Mouse (Mus musculus) lung, embryonic 16.5 days (tissue): ENCODE data around the gene Tmem53. TPM values are rescaled to one million over a fixed set of nuclear protein-coding genes. Genes with fewer than 3 reads are reported as not detected.

ENCODE experiments used
- ATAC-seq: fragments of 200-750 bp; cut with Nextera tagmentation; 2 replicates; pipeline ENCODE4 v1.8.0; 2017; ENCODE audit warnings: low read depth, mild to moderate bottlenecking, moderate library complexity
- H3K27ac ChIP-seq: fragments of 300-500 bp; sonication (generic); 2 replicates; pipeline ENCODE4 v1.5.1; 2014; ENCODE audit warnings: mild to moderate bottlenecking, control low read depth, low read length
- H3K27me3 ChIP-seq: fragments of 300-500 bp; sonication (generic); 2 replicates; pipeline ENCODE4 v1.6.1; 2014; ENCODE audit warnings: low read depth, low read length, mixed read lengths; ENCODE audit not compliant: control insufficient read depth, insufficient read depth
- H3K36me3 ChIP-seq: fragments of 300-500 bp; sonication (generic); 2 replicates; pipeline ENCODE4 v1.6.1; 2014; ENCODE audit warnings: low read length; ENCODE audit not compliant: control insufficient read depth, insufficient read depth
- H3K4me1 ChIP-seq: fragments of 300-500 bp; sonication (generic); replicated peaks from 2 replicates; pipeline ENCODE4 v1.6.1; 2014; ENCODE audit warnings: low read length, mixed read lengths; ENCODE audit not compliant: control insufficient read depth, insufficient read depth
- H3K4me2 ChIP-seq: fragments of 300-500 bp; sonication (generic); 2 replicates; pipeline ENCODE4 v1.6.1; 2014; ENCODE audit warnings: low read depth, low read length, control low read depth
- H3K4me3 ChIP-seq: fragments of 300-500 bp; sonication (generic); 2 replicates; pipeline ENCODE4 v1.5.1; 2014; ENCODE audit warnings: mild to moderate bottlenecking, low read length, control low read depth
- H3K9ac ChIP-seq: fragments of 300-500 bp; sonication (generic); 2 replicates; pipeline ENCODE4 v1.6.1; 2014; ENCODE audit warnings: low read length, control low read depth
- H3K9me3 ChIP-seq: fragments of 300-500 bp; sonication (generic); 2 replicates; pipeline ENCODE4 v1.6.1; 2016; ENCODE audit warnings: low read length; ENCODE audit not compliant: control insufficient read depth
- WGBS: fragments of 180-500 bp; shearing (Covaris S2); extraction: QIAGEN DNeasy Blood & Tissue Kit; methylation state at CpG from one replicate; pipeline ENCODE4 v1.1.7; 2014; 5-methylcytosine and 5-hydroxymethylcytosine counted together
- polyA plus RNA-seq: library from polyadenylated mRNA; unstranded; fragments of >200 nt; fragmentation: Nextera tagmentation; extraction: Ambion mirVana; gene quantifications from 2 replicates; pipeline ENCODE4 v1.2.1, GENCODE M21; 2015

The Tmem53 gene
- polyA plus RNA-seq, 1 experiment from 2014 or later = 19.9 TPM

DNA sequence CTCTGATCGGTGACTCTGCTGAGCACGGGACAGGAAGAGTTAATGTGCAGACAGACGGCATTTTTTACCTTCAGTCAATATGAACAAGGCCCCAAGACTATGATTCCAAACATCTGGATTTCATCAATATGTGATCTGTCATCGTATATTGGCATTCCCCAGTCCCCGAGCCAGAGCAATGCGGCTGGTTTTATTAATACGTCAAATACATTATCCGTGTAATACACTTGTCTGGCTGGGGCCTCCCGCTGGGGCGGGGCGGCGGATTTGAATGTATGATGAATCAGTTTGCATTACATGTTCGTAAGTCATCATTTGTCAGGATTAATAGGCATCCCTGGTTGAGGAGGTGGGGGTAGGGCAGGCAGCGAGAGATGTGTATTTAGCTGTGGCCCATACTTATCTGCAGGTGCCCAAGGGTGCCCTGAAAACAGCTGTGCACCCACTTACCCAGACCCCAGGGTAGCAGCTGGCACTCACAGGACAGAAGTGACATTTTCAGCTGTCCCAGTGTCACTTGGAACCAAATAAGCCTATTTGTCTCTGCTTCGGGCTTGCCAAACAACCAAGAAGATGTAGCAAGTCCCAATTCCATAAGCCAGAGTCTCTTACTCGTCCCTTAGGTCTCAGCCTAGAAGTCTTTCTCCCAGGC is 63.2 kb downstream of the Tmem53 start:
- Histone ChIP-seq H3K4me2 (no peak overlapping the region), H3K9ac (no peak overlapping the region), H3K9me3 (no peaks in the 10 kb centered on the region), H3K36me3 (no peaks in the 10 kb centered on the region), H3K4me1 (peaks cover 3% of the 10 kb centered on the region; the same call in 1 of the 2 replicates), H3K4me3 (no peak overlapping the region), H3K27ac (no peak overlapping the region), H3K27me3 (peaks cover 37% of the 10 kb centered on the region)
- WGBS = 57% methylated on average over 16 of the region's 16 CpGs
- no peak for ATAC-seq

DNA sequence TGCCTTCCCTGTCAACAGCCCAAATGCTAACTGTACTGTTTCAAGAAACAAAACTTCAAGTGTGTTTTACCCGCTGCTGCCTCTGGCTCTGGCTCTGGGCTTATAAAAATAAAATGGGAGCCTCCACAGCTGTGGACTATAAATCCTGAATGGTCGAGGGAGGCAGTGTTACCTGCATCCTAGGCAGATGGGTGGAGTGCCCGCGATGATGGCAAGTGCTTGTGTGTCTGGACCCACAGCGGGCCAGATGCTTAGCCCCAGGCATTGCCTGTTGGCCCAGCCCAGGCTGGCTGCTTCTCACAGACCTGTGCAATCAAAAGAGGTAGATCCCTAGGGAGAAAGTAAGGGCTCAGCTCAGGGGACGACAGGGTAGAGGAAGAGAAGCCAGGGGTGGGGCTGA is 65.0 kb downstream of the Tmem53 start:
- Histone ChIP-seq H3K27me3 (peaks cover 37% of the 10 kb centered on the region), H3K9me3 (no peaks in the 10 kb centered on the region), H3K4me1 (peaks cover 3% of the 10 kb centered on the region; the same call in 1 of the 2 replicates), H3K9ac (no peak overlapping the region), H3K4me2 (no peak overlapping the region), H3K36me3 (no peaks in the 10 kb centered on the region), H3K4me3 (no peak overlapping the region), H3K27ac (no peak overlapping the region)
- 49% methylated on average over 6 of the region's 6 CpGs for WGBS
- ATAC-seq = no peak

DNA sequence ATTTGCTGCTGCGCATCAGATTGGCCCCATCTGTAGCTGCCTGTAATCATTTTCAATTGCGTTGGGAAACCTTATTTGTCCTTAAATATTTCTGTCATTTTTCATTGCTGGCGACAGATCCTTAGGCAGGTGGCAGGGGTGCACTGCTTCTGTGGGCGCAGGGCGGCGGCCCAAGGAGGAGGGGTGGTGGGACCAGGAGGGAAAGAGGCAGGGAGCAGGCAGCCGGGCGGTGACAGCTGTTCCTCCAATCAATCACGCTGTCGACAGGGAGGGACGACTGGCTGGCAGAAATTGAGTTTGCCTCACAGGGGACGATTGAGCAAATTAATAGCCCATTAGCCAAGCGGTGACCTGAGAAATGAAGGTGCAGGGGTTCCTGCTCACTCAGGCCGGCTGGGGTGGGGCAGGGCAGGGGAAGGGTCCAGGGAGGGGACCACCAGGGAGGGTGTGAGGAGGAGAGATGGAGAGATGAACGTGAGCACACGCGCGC is 66.0 kb downstream of the Tmem53 start:
- Histone ChIP-seq H3K27ac (no peak overlapping the region), H3K4me3 (no peak overlapping the region), H3K36me3 (no peaks in the 10 kb centered on the region), H3K27me3 (peaks cover 35% of the 10 kb centered on the region), H3K4me1 (peaks cover 1% of the 10 kb centered on the region; the same call in 1 of the 2 replicates), H3K9ac (no peak overlapping the region), H3K4me2 (no peak overlapping the region), H3K9me3 (no peaks in the 10 kb centered on the region)
- no peak for ATAC-seq
- 5% methylated on average over 18 of the region's 18 CpGs for WGBS

Other genes starting within 250 kb of the Tmem53 start
- 27.8 and 29.7 TPM in 2 replicates for gene Eif2b3, start 232.5 kb upstream of the Tmem53 start, polyA plus RNA-seq
- gene Ptch2, start 155.9 kb upstream of the Tmem53 start, polyA plus RNA-seq = 5.3 and 5.7 TPM in 2 replicates
- 4.5 and 4.9 TPM in 2 replicates for gene Btbd19, start 126.2 kb upstream of the Tmem53 start, polyA plus RNA-seq
- gene Tctex1d4, start 125.2 kb upstream of the Tmem53 start, polyA plus RNA-seq = 3.6 and 5.1 TPM in 2 replicates
- gene Plk3, start 118.0 kb upstream of the Tmem53 start, polyA plus RNA-seq = 3.0 and 3.2 TPM in 2 replicates
- 858 and 904 TPM in 2 replicates for gene Rps8, start 95.7 kb upstream of the Tmem53 start, polyA plus RNA-seq
- gene Kif2c, start 69.3 kb upstream of the Tmem53 start, polyA plus RNA-seq = 70.7 and 77.6 TPM in 2 replicates
- gene Armh1, start 174 bp downstream of the Tmem53 start, polyA plus RNA-seq = 2.0 and 3.6 TPM in 2 replicates
- 60.6 and 61.5 TPM in 2 replicates for gene Rnf220, start 245.1 kb downstream of the Tmem53 start, polyA plus RNA-seq